Mouse (Mus musculus): ENCODE measurements around the gene Ss18l2.

The Ss18l2 gene

GRCm38 (mm10) chr9:121757835-121758814 lies 48.0 kb downstream of the Ss18l2 start:
- DNase-seq (ENCODE audit: low read depth in 1 of 2, low spot score in 2 of 2) = no peak

GRCm38 (mm10) chr9:121759091-121760081 lies 49.3 kb downstream of the Ss18l2 start, which contains the start of gene Zfp651:
Gene Zfp651 (plus strand): TSS chr9:121759330.
- no peak for DNase-seq (ENCODE audit: low read depth in 1 of 2, low spot score in 2 of 2)

DNA sequence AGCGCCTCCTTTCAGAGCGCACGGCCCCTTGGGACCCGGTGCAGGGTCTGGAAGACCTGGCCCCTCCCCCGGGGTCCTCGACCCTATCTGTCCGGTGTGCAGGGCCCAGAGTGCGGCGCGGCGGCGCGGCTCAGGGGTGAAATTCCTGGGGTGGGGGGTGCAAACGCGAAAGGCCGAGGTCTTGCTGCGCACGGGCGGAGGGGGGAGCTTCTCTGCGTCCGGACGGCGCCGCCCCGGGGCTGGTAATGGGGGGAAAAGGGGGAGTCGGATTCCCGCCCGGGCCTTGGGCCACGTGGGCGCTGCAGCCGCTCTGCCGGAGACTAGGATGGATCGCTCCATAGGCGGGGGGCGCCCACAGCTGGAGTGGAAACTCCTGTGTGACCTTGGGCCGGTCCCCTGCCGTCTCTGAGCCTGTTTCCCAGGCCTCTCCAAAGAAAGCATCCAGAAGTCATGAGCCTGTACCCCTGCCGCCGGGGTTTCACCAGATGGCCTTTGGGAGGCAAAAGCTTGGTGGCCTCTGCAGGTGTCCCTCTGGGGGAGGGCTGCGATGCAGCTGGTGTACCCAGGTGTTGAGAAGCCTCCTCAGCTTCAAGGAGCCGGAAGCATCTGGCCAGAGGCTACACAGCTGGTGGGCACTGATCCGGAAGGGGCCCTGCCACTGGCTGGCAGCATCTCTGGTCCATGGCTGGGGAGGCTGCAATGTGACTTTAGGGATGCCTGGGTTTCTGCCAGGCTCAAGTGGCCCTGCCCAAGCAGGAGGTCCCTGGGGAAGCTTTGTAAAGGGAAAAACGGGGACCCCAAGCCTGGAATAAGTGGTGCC lies 50.4 kb downstream of the Ss18l2 start:
- DNase-seq (ENCODE audit: low read depth in 1 of 2, low spot score in 2 of 2) = no peak

- no peak for DNase-seq (ENCODE audit: low read depth in 1 of 2, low spot score in 2 of 2)
These were observed 51.0 kb downstream of the Ss18l2 start for GRCm38 (mm10) chr9:121761091-121761665.

DNA sequence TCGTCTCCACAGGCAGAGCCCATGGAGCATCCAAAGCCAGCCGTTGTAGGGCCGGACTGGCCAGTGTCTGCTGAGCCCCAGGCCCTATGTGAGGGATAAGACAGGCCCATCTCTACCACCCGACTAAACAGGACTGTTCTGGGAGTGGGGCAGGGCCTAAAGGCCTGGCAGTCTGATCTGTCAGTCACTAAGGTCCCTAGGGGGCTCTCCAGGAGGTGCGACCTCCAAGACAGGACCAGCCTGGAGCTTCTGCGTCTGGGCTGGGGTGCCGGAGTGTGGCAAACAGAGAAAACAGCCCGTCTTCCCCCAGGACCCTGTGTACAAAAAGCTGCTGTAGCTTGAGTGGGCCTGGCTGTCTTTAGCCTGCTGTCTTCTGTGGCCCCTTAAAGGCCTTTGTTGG lies 51.7 kb downstream of the Ss18l2 start:
- DNase-seq (ENCODE audit: low read depth in 1 of 2, low spot score in 2 of 2) = no peak

GRCm38 (mm10) chr9:121762248-121762647 lies 52.1 kb downstream of the Ss18l2 start:
- no peak for DNase-seq (ENCODE audit: low read depth in 1 of 2, low spot score in 2 of 2)

- DNase-seq (ENCODE audit: low read depth in 1 of 2, low spot score in 2 of 2) = no peak
These were observed 52.6 kb downstream of the Ss18l2 start for GRCm38 (mm10) chr9:121762761-121763160.
